Mouse (Mus musculus): Measurements from ENCODE around the gene Ccdc86. TPM values are rescaled to one million over a fixed set of nuclear protein-coding genes. Genes with fewer than 3 reads are reported as not detected.

Gene Ccdc86
- 1.2 TPM for polyA plus RNA-seq (2015; fragmentation: Illumina TruSeq; extraction: RNeasy Lipid Tissue Mini Kit (QIAGEN cat#74804); ENCODE audit: insufficient read depth, low read depth, low replicate concordance)

DNA sequence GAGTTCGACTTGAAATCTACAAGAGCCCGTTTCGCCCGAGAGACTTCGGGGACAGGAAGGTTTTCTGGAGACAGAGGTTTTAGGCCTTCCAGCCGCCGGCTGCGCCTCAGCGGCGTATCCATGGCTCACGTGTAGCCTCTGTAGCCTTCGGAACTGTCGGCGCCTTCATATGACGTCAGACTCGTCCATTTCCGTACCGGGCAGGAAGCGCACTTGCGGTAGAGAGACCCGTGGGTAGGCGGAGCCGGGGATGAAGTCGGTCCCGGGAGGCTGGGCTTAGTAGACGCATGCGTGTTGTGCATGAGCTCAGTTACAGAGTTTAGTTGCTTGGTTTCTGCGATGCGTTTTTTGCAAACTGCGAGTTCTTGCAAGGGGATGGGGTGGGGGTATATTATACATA, at the start of gene Ccdc86:
Gene Ccdc86, minus strand, starts transcription at position 155 of the 400 bp plus-strand sequence.

DNA sequence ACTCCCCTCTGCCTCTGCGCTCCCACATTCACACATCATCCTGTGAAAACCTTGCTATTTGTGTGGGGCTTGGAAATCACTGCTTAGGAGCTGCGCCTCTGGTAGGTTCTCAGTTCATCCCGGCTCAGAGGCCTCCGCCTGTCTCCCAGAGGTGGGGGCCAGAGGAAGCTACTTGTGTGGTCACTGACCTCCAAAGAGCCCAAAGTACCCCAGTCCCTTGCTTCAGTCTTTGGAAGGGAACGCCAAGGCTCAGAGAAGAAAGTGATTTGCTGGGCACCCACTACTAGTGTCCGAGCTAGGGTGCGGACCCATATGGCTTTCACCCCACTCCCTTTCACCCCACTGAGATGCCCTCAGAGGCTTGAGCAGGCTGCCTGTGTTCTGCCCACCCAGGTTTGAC, 44.1 kb upstream of the Ccdc86 start, which contains the start of gene Ms4a15:
Gene Ms4a15, minus strand, starts transcription at position 101 of the 400 bp plus-strand sequence.

DNA sequence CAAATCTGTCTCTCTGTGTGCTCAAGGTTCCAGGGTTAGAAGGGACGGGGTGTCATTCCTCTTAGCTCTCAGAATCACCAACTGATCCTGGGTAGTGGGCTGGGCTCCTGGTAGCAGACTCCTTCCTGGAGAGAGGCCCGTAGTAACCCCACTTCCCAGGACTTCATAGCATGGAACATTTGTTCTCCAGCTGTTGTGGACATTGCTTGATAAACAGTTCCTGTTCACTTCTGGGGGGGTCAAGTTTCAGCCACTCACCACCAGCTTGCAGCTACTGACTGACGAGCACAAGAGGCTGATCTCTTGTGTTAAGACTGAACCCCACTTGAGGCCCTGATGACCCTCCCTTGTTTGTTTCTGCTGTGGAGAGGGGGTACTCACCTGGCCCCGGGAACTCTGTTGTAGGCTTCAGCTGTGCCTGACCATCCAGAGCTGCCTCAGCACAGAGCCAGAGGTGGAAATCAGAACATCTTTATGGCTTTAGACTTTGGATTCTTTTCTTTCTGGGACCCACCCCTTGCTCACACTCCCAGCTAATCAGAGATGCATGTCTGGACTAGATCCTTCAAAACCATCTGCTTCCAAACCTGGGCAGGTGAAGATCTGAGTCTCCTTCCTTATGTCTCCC, 25.3 kb upstream of the Ccdc86 start, which contains the start of gene Ms4a10:
Gene Ms4a10, minus strand, starts transcription at position 433 of the 628 bp plus-strand sequence.

DNA sequence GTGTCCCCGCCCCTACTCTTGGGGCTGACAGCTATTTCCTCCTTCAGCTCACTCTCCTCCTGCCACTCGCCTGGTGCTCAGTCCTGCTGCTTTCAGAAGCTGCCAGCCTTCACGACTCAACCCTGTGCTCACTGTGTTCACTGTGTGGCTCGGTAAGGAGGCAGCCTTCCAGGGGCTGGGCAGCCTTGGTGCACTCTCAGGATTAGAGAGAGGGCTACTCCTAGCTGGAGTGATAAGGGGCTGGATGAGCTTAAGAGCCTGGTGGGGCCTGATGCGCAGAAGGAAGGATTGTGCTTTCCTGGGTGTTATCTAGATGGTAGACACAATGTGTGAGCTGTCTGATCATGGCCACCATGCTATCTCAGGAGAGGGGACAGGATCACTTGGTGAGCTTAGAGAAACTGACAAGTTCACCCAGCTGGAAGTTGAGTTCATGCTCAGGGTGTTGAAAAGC, 11.9 kb downstream of the Ccdc86 start, which contains the start of gene Ptgdr2:
Gene Ptgdr2, plus strand, starts transcription at position 51 of the 454 bp plus-strand sequence.

DNA sequence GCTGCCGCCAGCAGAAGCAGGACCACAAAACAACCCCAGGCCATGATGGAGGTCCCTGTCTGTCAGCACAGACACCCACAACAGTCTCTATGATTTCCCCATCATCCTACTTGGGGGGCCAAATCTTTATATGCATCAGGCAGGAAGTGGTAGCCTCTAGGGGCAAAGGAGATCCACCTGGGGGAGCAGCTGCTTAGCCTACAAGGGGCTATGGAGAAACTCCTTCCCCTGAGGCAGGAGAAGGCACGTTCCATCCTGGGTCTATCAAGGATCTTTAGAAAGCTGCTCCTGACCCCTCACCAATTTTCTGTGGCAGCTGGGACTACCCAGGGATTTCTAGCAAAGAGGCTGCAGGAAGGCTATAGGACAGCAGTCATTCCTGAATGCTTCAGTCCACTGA, 28.5 kb downstream of the Ccdc86 start, which contains the start of gene Zp1:
Gene Zp1, minus strand, starts transcription at position 101 of the 400 bp plus-strand sequence.

DNA sequence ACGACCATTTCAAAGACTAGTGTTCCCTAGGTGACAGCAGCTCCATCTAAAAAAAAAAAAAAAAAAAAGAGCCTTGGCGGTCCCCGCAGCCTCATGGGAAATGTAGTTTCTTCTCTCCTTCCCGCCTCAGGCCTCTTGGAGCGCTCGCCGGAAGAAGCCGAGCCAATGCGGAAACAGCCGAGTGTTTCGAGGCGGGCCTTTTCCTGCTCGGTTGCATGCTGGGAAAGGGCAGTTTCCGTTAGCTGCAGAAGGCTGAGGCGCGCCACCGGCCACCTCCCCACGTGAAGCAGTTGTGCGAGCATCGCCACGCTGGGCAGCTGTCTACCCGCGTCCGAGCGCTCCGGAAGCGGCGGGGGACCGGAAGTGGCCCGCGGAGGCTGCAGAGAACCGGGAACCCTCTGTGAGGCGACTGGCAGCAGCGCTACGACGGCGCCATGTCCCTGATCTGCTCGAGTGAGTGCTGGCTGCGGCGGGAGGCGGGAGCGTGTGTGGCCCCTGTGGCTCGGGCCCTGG, 54.0 kb downstream of the Ccdc86 start, which contains the start of gene Prpf19:
Gene Prpf19, plus strand, starts transcription at position 216 of the 513 bp plus-strand sequence.

Other genes starting within 250 kb of the Ccdc86 start
- gene Cd5, start 210.3 kb downstream of the Ccdc86 start, polyA plus RNA-seq (2015; fragmentation: Illumina TruSeq; extraction: RNeasy Lipid Tissue Mini Kit (QIAGEN cat#74804); ENCODE audit: insufficient read depth, low read depth, low replicate concordance), result 0.52 TPM
- not detected for gene Cd6, start 119.2 kb downstream of the Ccdc86 start, polyA plus RNA-seq (2015; fragmentation: Illumina TruSeq; extraction: RNeasy Lipid Tissue Mini Kit (QIAGEN cat#74804); ENCODE audit: insufficient read depth, low read depth, low replicate concordance)
- 0.63 TPM for gene Slc15a3, start 109.5 kb downstream of the Ccdc86 start, polyA plus RNA-seq (2015; fragmentation: Illumina TruSeq; extraction: RNeasy Lipid Tissue Mini Kit (QIAGEN cat#74804); ENCODE audit: insufficient read depth, low read depth, low replicate concordance)
- 2.2 TPM for gene Tmem132a, start 79.3 kb downstream of the Ccdc86 start, polyA plus RNA-seq (2015; fragmentation: Illumina TruSeq; extraction: RNeasy Lipid Tissue Mini Kit (QIAGEN cat#74804); ENCODE audit: insufficient read depth, low read depth, low replicate concordance)
- 27.1 TPM for gene Tmem109, start 67.3 kb downstream of the Ccdc86 start, polyA plus RNA-seq (2015; fragmentation: Illumina TruSeq; extraction: RNeasy Lipid Tissue Mini Kit (QIAGEN cat#74804); ENCODE audit: insufficient read depth, low read depth, low replicate concordance)
- 27.3 TPM for gene Prpf19, start 54.0 kb downstream of the Ccdc86 start, polyA plus RNA-seq (2015; fragmentation: Illumina TruSeq; extraction: RNeasy Lipid Tissue Mini Kit (QIAGEN cat#74804); ENCODE audit: insufficient read depth, low read depth, low replicate concordance)
- not detected for gene Zp1, start 28.6 kb downstream of the Ccdc86 start, polyA plus RNA-seq (2015; fragmentation: Illumina TruSeq; extraction: RNeasy Lipid Tissue Mini Kit (QIAGEN cat#74804); ENCODE audit: insufficient read depth, low read depth, low replicate concordance)
- gene Ptgdr2, start 12.1 kb downstream of the Ccdc86 start, polyA plus RNA-seq (2015; fragmentation: Illumina TruSeq; extraction: RNeasy Lipid Tissue Mini Kit (QIAGEN cat#74804); ENCODE audit: insufficient read depth, low read depth, low replicate concordance), result not detected
- gene Ms4a10, start 25.4 kb upstream of the Ccdc86 start, polyA plus RNA-seq (2015; fragmentation: Illumina TruSeq; extraction: RNeasy Lipid Tissue Mini Kit (QIAGEN cat#74804); ENCODE audit: insufficient read depth, low read depth, low replicate concordance), result not detected
- not detected for gene Ms4a15, start 44.0 kb upstream of the Ccdc86 start, polyA plus RNA-seq (2015; fragmentation: Illumina TruSeq; extraction: RNeasy Lipid Tissue Mini Kit (QIAGEN cat#74804); ENCODE audit: insufficient read depth, low read depth, low replicate concordance)
- not detected for gene Ms4a18, start 68.8 kb upstream of the Ccdc86 start, polyA plus RNA-seq (2015; fragmentation: Illumina TruSeq; extraction: RNeasy Lipid Tissue Mini Kit (QIAGEN cat#74804); ENCODE audit: insufficient read depth, low read depth, low replicate concordance)
- not detected for gene Ms4a8a, start 131.8 kb upstream of the Ccdc86 start, polyA plus RNA-seq (2015; fragmentation: Illumina TruSeq; extraction: RNeasy Lipid Tissue Mini Kit (QIAGEN cat#74804); ENCODE audit: insufficient read depth, low read depth, low replicate concordance)
- gene 1700017D01Rik, start 181.6 kb upstream of the Ccdc86 start, polyA plus RNA-seq (2015; fragmentation: Illumina TruSeq; extraction: RNeasy Lipid Tissue Mini Kit (QIAGEN cat#74804); ENCODE audit: insufficient read depth, low read depth, low replicate concordance), result not detected
- gene 1700025F22Rik, start 216.1 kb upstream of the Ccdc86 start, polyA plus RNA-seq (2015; fragmentation: Illumina TruSeq; extraction: RNeasy Lipid Tissue Mini Kit (QIAGEN cat#74804); ENCODE audit: insufficient read depth, low read depth, low replicate concordance), result not detected
- gene Ms4a13, start 247.5 kb upstream of the Ccdc86 start, polyA plus RNA-seq (2015; fragmentation: Illumina TruSeq; extraction: RNeasy Lipid Tissue Mini Kit (QIAGEN cat#74804); ENCODE audit: insufficient read depth, low read depth, low replicate concordance), result not detected